Mouse (Mus musculus) brain, embryonic 14.5 days (tissue): ENCODE results near the gene Orc2.

ENCODE experiments used
- CTCF ChIP-seq: fragments of 200-500 bp; IDR thresholded peaks from 2 replicates; pipeline ENCODE4 v1.5.1; 2012; ENCODE audit warnings: inconsistent platforms, mild to moderate bottlenecking, moderate library complexity, borderline replicate concordance; ENCODE audit not compliant: insufficient read depth, insufficient read length; ENCODE audit errors: extremely low read depth
- POLR2A ChIP-seq: fragments of 200-500 bp; IDR thresholded peaks from 2 replicates; pipeline ENCODE4 v1.6.1; 2012; ENCODE audit warnings: mild to moderate bottlenecking, inconsistent platforms, borderline replicate concordance; ENCODE audit not compliant: poor library complexity, insufficient read depth, insufficient read length, severe bottlenecking; ENCODE audit errors: extremely low read depth

DNA sequence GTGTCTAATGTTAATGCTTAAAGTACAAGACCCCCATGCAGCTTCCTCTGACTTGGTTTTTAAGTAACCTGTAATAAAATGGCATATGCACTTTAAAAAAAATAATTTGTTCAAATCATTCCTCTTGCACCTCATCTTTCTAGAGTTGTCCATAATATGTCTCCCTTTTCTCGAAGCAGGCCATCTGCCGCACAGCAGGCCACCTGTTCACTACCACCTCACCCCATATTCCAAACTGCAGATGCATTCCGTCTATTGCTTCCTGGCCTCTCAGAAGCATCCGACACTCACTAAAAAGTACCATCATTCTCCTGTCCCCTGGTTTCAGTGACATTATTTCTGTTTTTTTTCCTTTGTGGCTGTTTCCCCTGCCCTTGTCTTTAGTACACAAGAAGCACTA is 39.3 kb downstream of the Orc2 start:
- TF ChIP-seq CTCF (no peak), POLR2A (no peak)
